Mouse (Mus musculus) limb, embryonic 10.5 days (tissue): ENCODE measurements at regions not wholly inside any gene's neighbourhood (a gene's known extent, or its start where the extent isn't known, plus 50 kb on each side); places are given as distances from the start of the nearest gene placed in this dataset.
A peak's percentile ranks its signal among the peaks of the same experiment; 100 is the strongest.

Experiments used
- DNase-seq: peaks from one replicate; pipeline ENCODE4 v3.0.0-alpha.2; 2017; ENCODE audit warnings: low spot score
- H3K27ac ChIP-seq: fragments of 300-500 bp; sonication (generic); 2 replicates; pipeline ENCODE4 v1.5.1; 2016; ENCODE audit warnings: mild to moderate bottlenecking
- H3K27me3 ChIP-seq: fragments of 300-500 bp; sonication (generic); 2 replicates; pipeline ENCODE4 v1.6.1; 2016; ENCODE audit warnings: low read depth, mild to moderate bottlenecking; ENCODE audit not compliant: poor library complexity, severe bottlenecking
- H3K36me3 ChIP-seq: fragments of 300-500 bp; sonication (generic); 2 replicates; pipeline ENCODE4 v1.6.1; 2016; ENCODE audit warnings: mild to moderate bottlenecking, moderate library complexity
- H3K4me1 ChIP-seq: fragments of 300-500 bp; sonication (generic); 2 replicates; pipeline ENCODE4 v1.6.1; 2016
- H3K4me3 ChIP-seq: fragments of 300-500 bp; sonication (generic); 2 replicates; pipeline ENCODE4 v1.5.1; 2016; ENCODE audit warnings: mild to moderate bottlenecking, moderate library complexity
- H3K9me3 ChIP-seq: fragments of 300-500 bp; sonication (generic); replicated peaks from 2 replicates; pipeline ENCODE4 v1.6.1; 2016; ENCODE audit warnings: mild to moderate bottlenecking
- WGBS: fragments of 180-500 bp; shearing (Covaris S2); methylation state at CpG from one replicate; pipeline ENCODE4 v1.1.7; 2016; 5-methylcytosine and 5-hydroxymethylcytosine counted together

- Histone ChIP-seq H3K27ac (no peak overlapping the region), H3K36me3 (no peaks in the 10 kb centered on the region), H3K4me1 (no peaks in the 10 kb centered on the region), H3K4me3 (no peak overlapping the region), H3K9me3 (no peaks in the 10 kb centered on the region), H3K27me3 (no peaks in the 10 kb centered on the region)
- no peak for DNase-seq
Measured at GRCm38 (mm10) chr7:82990708-82991107, 123.6 kb downstream of the Mex3b start.

- no peaks in the 10 kb centered on the region for H3K9me3 ChIP-seq
- no peaks in the 10 kb centered on the region for H3K36me3 ChIP-seq
- H3K27ac ChIP-seq = no peak overlapping the region
- H3K27me3 ChIP-seq = no peaks in the 10 kb centered on the region
- 90% methylated on average over 5 of the region's 5 CpGs for WGBS
- no peak for DNase-seq
- no peak overlapping the region for H3K4me3 ChIP-seq
- no peaks in the 10 kb centered on the region for H3K4me1 ChIP-seq
Measured at GRCm38 (mm10) chr7:82993136-82993535, 126.0 kb downstream of the Mex3b start.

- 92% methylated on average over 2 of the region's 2 CpGs for WGBS
- Histone ChIP-seq H3K27ac (no peak overlapping the region), H3K27me3 (no peaks in the 10 kb centered on the region), H3K4me1 (no peaks in the 10 kb centered on the region), H3K36me3 (no peaks in the 10 kb centered on the region), H3K9me3 (no peaks in the 10 kb centered on the region), H3K4me3 (no peak overlapping the region)
- no peak for DNase-seq
Measured at GRCm38 (mm10) chr7:82998848-82999247, 131.7 kb downstream of the Mex3b start.

- H3K27ac ChIP-seq = no peak overlapping the region
- DNase-seq = no peak
- no peaks in the 10 kb centered on the region for H3K27me3 ChIP-seq
Measured at GRCm38 (mm10) chr7:83007540-83007939, 140.4 kb downstream of the Mex3b start.

GRCm38 (mm10) chr7:83012145-83012544 is 145.0 kb downstream of the Mex3b start:
- no peak overlapping the region for H3K4me3 ChIP-seq
- H3K27ac ChIP-seq = no peak overlapping the region
- no peaks in the 10 kb centered on the region for H3K9me3 ChIP-seq
- no peak for DNase-seq
- peaks cover 13% of the 10 kb centered on the region for H3K4me1 ChIP-seq
- H3K36me3 ChIP-seq = no peaks in the 10 kb centered on the region
- H3K27me3 ChIP-seq = no peaks in the 10 kb centered on the region
- 86% methylated on average over 2 of the region's 2 CpGs for WGBS

More at GRCm38 (mm10) chr7:83007540-83007939, 140.4 kb downstream of the Mex3b start:
- WGBS = 89% methylated on average over 4 of the region's 4 CpGs
- Histone ChIP-seq H3K36me3 (no peaks in the 10 kb centered on the region), H3K4me1 (no peaks in the 10 kb centered on the region), H3K4me3 (no peak overlapping the region), H3K9me3 (no peaks in the 10 kb centered on the region)

GRCm38 (mm10) chr7:83014725-83015690 is 147.9 kb downstream of the Mex3b start:
- Histone ChIP-seq H3K4me3 (no peak overlapping the region), H3K27me3 (no peaks in the 10 kb centered on the region), H3K4me1 (peaks cover 13% of the 10 kb centered on the region), H3K36me3 (no peaks in the 10 kb centered on the region), H3K9me3 (no peaks in the 10 kb centered on the region), H3K27ac (peak overlapping the region; percentile 30; the same call in 1 of the 2 replicates)
- no peak for DNase-seq
- 59% methylated on average over 7 of the region's 7 CpGs for WGBS

GRCm38 (mm10) chr7:83015756-83016155 is 148.6 kb downstream of the Mex3b start:
- 54% methylated on average over 4 of the region's 4 CpGs for WGBS
- Histone ChIP-seq H3K4me3 (no peak overlapping the region), H3K9me3 (no peaks in the 10 kb centered on the region), H3K4me1 (peaks cover 13% of the 10 kb centered on the region), H3K27ac (no peak overlapping the region), H3K27me3 (no peaks in the 10 kb centered on the region), H3K36me3 (no peaks in the 10 kb centered on the region)
- DNase-seq = no peak

- 74% methylated on average over 4 of the region's 4 CpGs for WGBS
- no peak for DNase-seq
- no peaks in the 10 kb centered on the region for H3K9me3 ChIP-seq
- H3K4me1 ChIP-seq = peaks cover 13% of the 10 kb centered on the region
- no peaks in the 10 kb centered on the region for H3K36me3 ChIP-seq
- no peaks in the 10 kb centered on the region for H3K27me3 ChIP-seq
- H3K4me3 ChIP-seq = no peak overlapping the region
- H3K27ac ChIP-seq = no peak overlapping the region
Measured at GRCm38 (mm10) chr7:83016566-83016965, 149.4 kb downstream of the Mex3b start.

GRCm38 (mm10) chr7:83020584-83020983 is 153.5 kb downstream of the Mex3b start:
- Histone ChIP-seq H3K36me3 (no peaks in the 10 kb centered on the region), H3K27ac (no peak overlapping the region), H3K27me3 (no peaks in the 10 kb centered on the region), H3K4me3 (no peak overlapping the region), H3K9me3 (no peaks in the 10 kb centered on the region), H3K4me1 (peaks cover 5% of the 10 kb centered on the region)
- 93% methylated on average over 2 of the region's 2 CpGs for WGBS
- DNase-seq = no peak

- H3K4me3 ChIP-seq = no peak overlapping the region
- WGBS = 94% methylated on average over 1 of the region's 1 CpGs
- no peaks in the 10 kb centered on the region for H3K4me1 ChIP-seq
- H3K9me3 ChIP-seq = no peaks in the 10 kb centered on the region
- no peaks in the 10 kb centered on the region for H3K36me3 ChIP-seq
- no peak overlapping the region for H3K27ac ChIP-seq
- no peak for DNase-seq
- H3K27me3 ChIP-seq = no peaks in the 10 kb centered on the region
Measured at GRCm38 (mm10) chr7:83023990-83024389, 156.9 kb downstream of the Mex3b start.

GRCm38 (mm10) chr7:83031101-83031500 is 164.0 kb downstream of the Mex3b start:
- H3K9me3 ChIP-seq = no peaks in the 10 kb centered on the region
- DNase-seq = no peak
- H3K4me1 ChIP-seq = peaks cover 19% of the 10 kb centered on the region; the same call in 1 of the 2 replicates
- no peaks in the 10 kb centered on the region for H3K27me3 ChIP-seq
- H3K36me3 ChIP-seq = no peaks in the 10 kb centered on the region
- no peak overlapping the region for H3K4me3 ChIP-seq
- H3K27ac ChIP-seq = no peak overlapping the region
- WGBS = 72% methylated on average over 2 of the region's 2 CpGs

GRCm38 (mm10) chr7:83032025-83032424 is 164.9 kb downstream of the Mex3b start:
- Histone ChIP-seq H3K27me3 (no peaks in the 10 kb centered on the region), H3K27ac (peak overlapping the region; percentile 40; the same call in 1 of the 2 replicates), H3K4me3 (no peak overlapping the region), H3K36me3 (no peaks in the 10 kb centered on the region), H3K9me3 (no peaks in the 10 kb centered on the region), H3K4me1 (peaks cover 22% of the 10 kb centered on the region)
- WGBS = 97% methylated on average over 1 of the region's 1 CpGs
- DNase-seq = no peak

GRCm38 (mm10) chr7:83032924-83033323 is 165.8 kb downstream of the Mex3b start:
- WGBS = 92% methylated on average over 2 of the region's 2 CpGs
- Histone ChIP-seq H3K4me1 (peaks cover 27% of the 10 kb centered on the region), H3K27me3 (no peaks in the 10 kb centered on the region)

More at GRCm38 (mm10) chr7:83032924-83033323, 165.8 kb downstream of the Mex3b start:
- H3K27ac ChIP-seq = peak overlapping the region; percentile 40; the same call in 1 of the 2 replicates
- no peaks in the 10 kb centered on the region for H3K9me3 ChIP-seq
- no peak overlapping the region for H3K4me3 ChIP-seq
- no peaks in the 10 kb centered on the region for H3K36me3 ChIP-seq
- no peak for DNase-seq
